ENCODE assay signal across 17 mouse cellular contexts in genomic region chr15:12565281-12565680, GRCm38 (mm10).
DNase-seq lines count a peak whose midpoint lies in the region; ATAC-seq and TF ChIP-seq lines count a peak whose summit lies in the region.
"Had no signal": no experiment of that assay in that cellular context is flagged by ENCODE, and none has a peak within 500 bp of the region (broad histone marks: within the 10 kb centered on the region; RNA-seq: fewer than 3 reads in every experiment).

No protein-coding gene starts in this region.

- no peak for TF ChIP-seq POLR2A in thymus, adult 2 months (IDR thresholded peaks at IDR 0.05; ENCODE audit: control insufficient read depth, extremely low read depth, insufficient read depth, low read length, poor library complexity)

- no peak overlapping the region for H3K9ac ChIP-seq in lung, postnatal 0 days (replicated peaks; ENCODE audit: low read depth)
- H3K9ac ChIP-seq: embryonic facial prominence, embryonic 13.5 days; neural tube, embryonic 12.5 days had no signal

- 0 out of 2 replicates have a peak overlapping the region, but pooled peaks have one; percentile 14 for H3K27ac ChIP-seq in lung, postnatal 0 days (ENCODE audit: low read length)
- no peak overlapping the region for H3K27ac ChIP-seq in thymus, adult 2 months (ENCODE audit: control insufficient read depth, insufficient read depth, low read length)
- H3K27ac ChIP-seq: embryonic facial prominence, embryonic 13.5 days; forebrain, embryonic 10.5 days; hindbrain, postnatal 0 days; kidney, postnatal 0 days; neural tube, embryonic 12.5 days had no signal

- peak; percentile 59; the same call in 1 of the 2 replicates for TF ChIP-seq EP300 in lung, postnatal 0 days (IDR thresholded peaks at IDR 0.05)

- TF ChIP-seq CTCF in lung, postnatal 0 days (IDR thresholded peaks at IDR 0.05): no peak
- TF ChIP-seq CTCF in thymus, adult 2 months (IDR thresholded peaks at IDR 0.05; ENCODE audit: borderline replicate concordance, control insufficient read depth, extremely low read depth, insufficient read depth, low read length, poor library complexity): no peak

- ATAC-seq in lung, postnatal 0 days: peak; percentile 64
- ATAC-seq in neutrophil, adult 5-6 weeks (ENCODE audit: extremely low read depth, insufficient number of reproducible peaks, low FRiP score, poor library complexity, severe bottlenecking): 0 out of 2 replicates have a peak, but pooled peaks have one; percentile 13
- no peak for ATAC-seq in activated CD4-positive, CD25-positive, alpha-beta regulatory T cell, adult 4 months
- ATAC-seq: CD4-positive, CD25-positive, alpha-beta regulatory T cell, adult 4 months; hindbrain, postnatal 0 days had no signal

- no peaks in the 10 kb centered on the region for H3K9me3 ChIP-seq in lung, postnatal 0 days (ENCODE audit: low read length)
- H3K9me3 ChIP-seq: embryonic facial prominence, embryonic 13.5 days; forebrain, embryonic 10.5 days; neural tube, embryonic 12.5 days had no signal

- H3K4me1 ChIP-seq in lung, postnatal 0 days (ENCODE audit: insufficient read depth, low read depth, low read length): no peaks in the 10 kb centered on the region; the same call in 1 of the 2 replicates
- H3K4me1 ChIP-seq in thymus, adult 2 months (replicated peaks; ENCODE audit: control insufficient read depth, insufficient read depth, low read length): no peaks in the 10 kb centered on the region; the same call in 1 of the 2 replicates
- H3K4me1 ChIP-seq: neural tube, embryonic 12.5 days had no signal

- H3K36me3 ChIP-seq in lung, postnatal 0 days (ENCODE audit: insufficient read depth, low read length): no peaks in the 10 kb centered on the region
- H3K36me3 ChIP-seq in thymus, adult 2 months (ENCODE audit: control insufficient read depth, insufficient read depth, low read length): no peaks in the 10 kb centered on the region
- H3K36me3 ChIP-seq: embryonic facial prominence, embryonic 13.5 days; forebrain, embryonic 10.5 days; neural tube, embryonic 12.5 days had no signal

- peak; percentile 32 to 58 for DNase-seq in heart, adult 9 months (ENCODE audit: low spot score in 2 of 2)
- DNase-seq in heart, adult 8-10 months (ENCODE audit: low spot score): no peak
- DNase-seq in lung, postnatal 0 days (ENCODE audit: low spot score): peak; percentile 55
- no peak for DNase-seq in lung, postnatal 4 days
- peak; percentile 27 to 51 for DNase-seq in kidney, postnatal 36 days
- DNase-seq in thymus, adult 2 months: no peak
- DNase-seq: cerebellum, adult 11 months; layer of hippocampus, postnatal 36 days had no signal

- no peak overlapping the region for H3K4me3 ChIP-seq in lung, postnatal 0 days (ENCODE audit: low read depth, low read length)
- H3K4me3 ChIP-seq in thymus, adult 2 months (ENCODE audit: control insufficient read depth, insufficient read depth, low read length): no peak overlapping the region
- H3K4me3 ChIP-seq: embryonic facial prominence, embryonic 13.5 days; forebrain, embryonic 10.5 days; neural tube, embryonic 12.5 days had no signal

- H3K27me3 ChIP-seq in lung, postnatal 0 days (replicated peaks; ENCODE audit: insufficient read depth, low read length): no peaks in the 10 kb centered on the region
- H3K27me3 ChIP-seq in thymus, adult 2 months (ENCODE audit: control insufficient read depth, insufficient read depth, low read length): no peaks in the 10 kb centered on the region
- H3K27me3 ChIP-seq: embryonic facial prominence, embryonic 13.5 days; neural tube, embryonic 12.5 days had no signal

- WGBS in lung, postnatal 0 days: 36% methylated on average over 8 of the region's 8 CpGs
- 43% methylated on average over 8 of the region's 8 CpGs for WGBS in thymus, adult 2 months

- H3K4me2 ChIP-seq in lung, postnatal 0 days (replicated peaks; ENCODE audit: low read depth, low read length): no peak overlapping the region
- H3K4me2 ChIP-seq: embryonic facial prominence, embryonic 13.5 days; liver, embryonic 11.5 days; neural tube, embryonic 12.5 days had no signal

Comparison
In these comparisons a context has a peak if more than half of its experiments do, and no peak if none do; other contexts are left out.
1. DNase-seq: peak in heart, adult 9 months (2 of 2), lung, postnatal 0 days (single experiment) and kidney, postnatal 36 days (2 of 2); none in heart, adult 8-10 months (single experiment), lung, postnatal 4 days (0 of 2) and thymus, adult 2 months (single experiment).